ENCODE assay signal across 8 mouse cellular contexts in the genomic region with DNA sequence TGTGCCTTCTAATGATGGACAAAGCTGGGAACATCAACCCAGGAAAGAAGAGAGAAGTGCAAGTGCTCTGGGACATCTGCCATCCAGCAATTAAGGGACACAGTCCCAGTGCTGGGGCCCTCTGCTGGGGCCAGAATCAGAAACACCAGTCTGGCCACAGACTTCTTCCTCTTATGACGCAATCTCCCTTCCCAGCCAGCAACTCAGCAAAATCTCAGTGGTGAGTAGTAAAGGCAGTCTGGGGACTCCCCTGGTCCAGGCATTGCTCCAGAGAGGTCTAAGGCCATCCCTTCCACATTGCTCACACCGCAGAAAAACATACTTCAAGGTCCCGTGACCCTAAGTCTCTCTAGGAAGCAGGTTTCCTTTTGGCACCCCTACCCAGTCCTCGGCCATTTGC. TPM values are rescaled to one million over a fixed set of nuclear protein-coding genes. Genes with fewer than 3 reads are reported as not detected.
DNase-seq lines count a peak whose midpoint lies in the region; ATAC-seq and TF ChIP-seq lines count a peak whose summit lies in the region.

No protein-coding gene starts in this region.

- peaks cover 38% of the 10 kb centered on the region for H3K4me1 ChIP-seq in E14TG2a.4 (replicated peaks; ENCODE audit: low read depth, low read length)
- peaks cover 17% of the 10 kb centered on the region for H3K4me1 ChIP-seq in forebrain, embryonic 10.5 days
- H3K4me1 ChIP-seq in hindbrain, embryonic 10.5 days (replicated peaks) = peaks cover 12% of the 10 kb centered on the region
- H3K4me1 ChIP-seq in limb, embryonic 13.5 days = peaks cover 10% of the 10 kb centered on the region
- H3K4me1 ChIP-seq in midbrain, embryonic 13.5 days (replicated peaks) = peaks cover 11% of the 10 kb centered on the region

- H3K9me3 ChIP-seq in E14TG2a.4 (ENCODE audit: low read length) = no peaks in the 10 kb centered on the region
- H3K9me3 ChIP-seq in forebrain, embryonic 10.5 days = no peaks in the 10 kb centered on the region
- no peaks in the 10 kb centered on the region for H3K9me3 ChIP-seq in hindbrain, embryonic 10.5 days
- no peaks in the 10 kb centered on the region for H3K9me3 ChIP-seq in limb, embryonic 13.5 days
- H3K9me3 ChIP-seq in midbrain, embryonic 13.5 days = no peaks in the 10 kb centered on the region

- WGBS in forebrain, embryonic 10.5 days = 77% methylated on average over 4 of the region's 4 CpGs
- WGBS in hindbrain, embryonic 10.5 days = 75% methylated on average over 4 of the region's 4 CpGs
- WGBS in limb, embryonic 13.5 days = 75% methylated on average over 4 of the region's 4 CpGs
- 80% methylated on average over 4 of the region's 4 CpGs for WGBS in midbrain, embryonic 13.5 days

- H3K4me3 ChIP-seq in E14TG2a.4 (replicated peaks; ENCODE audit: low read length) = peak overlapping the region; percentile 87
- peak overlapping the region; percentile 62 for H3K4me3 ChIP-seq in forebrain, embryonic 10.5 days
- peak overlapping the region; percentile 72 for H3K4me3 ChIP-seq in hindbrain, embryonic 10.5 days
- H3K4me3 ChIP-seq in limb, embryonic 13.5 days = peak overlapping the region; percentile 59
- H3K4me3 ChIP-seq in midbrain, embryonic 13.5 days (replicated peaks) = peak overlapping the region; percentile 77

- peak overlapping the region; percentile 68 for H3K9ac ChIP-seq in limb, embryonic 13.5 days
- H3K9ac ChIP-seq in midbrain, embryonic 13.5 days (replicated peaks) = peak overlapping the region; percentile 82

- ATAC-seq in limb, embryonic 13.5 days (ENCODE audit: low FRiP score, low read depth) = no peak
- no peak for ATAC-seq in midbrain, embryonic 13.5 days

- H3K27ac ChIP-seq in forebrain, embryonic 10.5 days = no peak overlapping the region
- no peak overlapping the region for H3K27ac ChIP-seq in hindbrain, embryonic 10.5 days
- no peak overlapping the region for H3K27ac ChIP-seq in limb, embryonic 13.5 days
- no peak overlapping the region for H3K27ac ChIP-seq in midbrain, embryonic 13.5 days

- no peak for TF ChIP-seq CTCF in E14TG2a.4 (conservative IDR thresholded peaks at IDR 0.05; ENCODE audit: low read length)

- peak overlapping the region; percentile 73 for H3K4me2 ChIP-seq in limb, embryonic 13.5 days (replicated peaks)
- peak overlapping the region; percentile 82 for H3K4me2 ChIP-seq in midbrain, embryonic 13.5 days (replicated peaks)

- no peaks in the 10 kb centered on the region for H3K27me3 ChIP-seq in E14TG2a.4 (ENCODE audit: insufficient read depth, low read length)
- H3K27me3 ChIP-seq in forebrain, embryonic 10.5 days (ENCODE audit: poor library complexity, severe bottlenecking) = no peaks in the 10 kb centered on the region
- no peaks in the 10 kb centered on the region for H3K27me3 ChIP-seq in hindbrain, embryonic 10.5 days (ENCODE audit: insufficient read depth, poor library complexity, severe bottlenecking)
- H3K27me3 ChIP-seq in limb, embryonic 13.5 days = no peaks in the 10 kb centered on the region
- H3K27me3 ChIP-seq in midbrain, embryonic 13.5 days = no peaks in the 10 kb centered on the region

- H3K36me3 ChIP-seq in E14TG2a.4 (ENCODE audit: insufficient read depth, low read length) = peaks cover 18% of the 10 kb centered on the region
- H3K36me3 ChIP-seq in forebrain, embryonic 10.5 days (replicated peaks) = peaks cover 10% of the 10 kb centered on the region
- H3K36me3 ChIP-seq in hindbrain, embryonic 10.5 days = peaks cover 9% of the 10 kb centered on the region
- H3K36me3 ChIP-seq in limb, embryonic 13.5 days = peaks cover 7% of the 10 kb centered on the region
- peaks cover 9% of the 10 kb centered on the region for H3K36me3 ChIP-seq in midbrain, embryonic 13.5 days

- peak; percentile 100 for DNase-seq in 3T3-L1 (ENCODE audit: low read depth, low spot score)
- no peak for DNase-seq in forebrain, embryonic 10.5 days (ENCODE audit: extremely low spot score, low spot score)
- no peak for DNase-seq in hindbrain, embryonic 10.5 days (ENCODE audit: low spot score)
- no peak for DNase-seq in right cerebral cortex, adult 2 months (ENCODE audit: low spot score in 2 of 2)
- DNase-seq in thymus, postnatal 36 days = no peak

RNA-seq across cellular contexts. Expression of gene Slc38a7, which starts 1.0 kb away (rescaled TPM):
- 16.7 and 18.4 TPM in 2 replicates for polyA plus RNA-seq in forebrain, embryonic 10.5 days (2016; fragmentation: Nextera tagmentation; extraction: Ambion mirVana)
- polyA plus RNA-seq in hindbrain, embryonic 10.5 days (2016; fragmentation: Nextera tagmentation; extraction: Ambion mirVana) = 17.3 and 17.4 TPM in 2 replicates
- polyA plus RNA-seq in limb, embryonic 13.5 days (2015; fragmentation: Nextera tagmentation; extraction: Ambion mirVana) = 15.1 and 16.3 TPM in 2 replicates
- polyA plus RNA-seq in midbrain, embryonic 13.5 days (2015; fragmentation: Nextera tagmentation; extraction: Ambion mirVana) = 22.7 and 25.3 TPM in 2 replicates

RNA-seq across cellular contexts. Expression of gene Sap18b, which starts 27.1 kb away (rescaled TPM):
- 377 and 379 TPM in 2 replicates for polyA plus RNA-seq in forebrain, embryonic 10.5 days (2016; fragmentation: Nextera tagmentation; extraction: Ambion mirVana)
- polyA plus RNA-seq in hindbrain, embryonic 10.5 days (2016; fragmentation: Nextera tagmentation; extraction: Ambion mirVana) = 387 and 390 TPM in 2 replicates
- 346 and 351 TPM in 2 replicates for polyA plus RNA-seq in limb, embryonic 13.5 days (2015; fragmentation: Nextera tagmentation; extraction: Ambion mirVana)
- 252 and 266 TPM in 2 replicates for polyA plus RNA-seq in midbrain, embryonic 13.5 days (2015; fragmentation: Nextera tagmentation; extraction: Ambion mirVana)

RNA-seq across cellular contexts. Expression of gene Got2, which starts 36.1 kb away (rescaled TPM):
- polyA plus RNA-seq in forebrain, embryonic 10.5 days (2016; fragmentation: Nextera tagmentation; extraction: Ambion mirVana) = 194 and 213 TPM in 2 replicates
- polyA plus RNA-seq in hindbrain, embryonic 10.5 days (2016; fragmentation: Nextera tagmentation; extraction: Ambion mirVana) = 181 and 228 TPM in 2 replicates
- polyA plus RNA-seq in limb, embryonic 13.5 days (2015; fragmentation: Nextera tagmentation; extraction: Ambion mirVana) = 163 and 169 TPM in 2 replicates
- polyA plus RNA-seq in midbrain, embryonic 13.5 days (2015; fragmentation: Nextera tagmentation; extraction: Ambion mirVana) = 165 and 176 TPM in 2 replicates

RNA-seq across cellular contexts. Expression of gene Cnot1, which starts 45.0 kb away (rescaled TPM):
- polyA plus RNA-seq in forebrain, embryonic 10.5 days (2016; fragmentation: Nextera tagmentation; extraction: Ambion mirVana) = 120 and 122 TPM in 2 replicates
- 77.3 and 97.3 TPM in 2 replicates for polyA plus RNA-seq in hindbrain, embryonic 10.5 days (2016; fragmentation: Nextera tagmentation; extraction: Ambion mirVana)
- 65.0 and 71.7 TPM in 2 replicates for polyA plus RNA-seq in limb, embryonic 13.5 days (2015; fragmentation: Nextera tagmentation; extraction: Ambion mirVana)
- 52.1 and 52.7 TPM in 2 replicates for polyA plus RNA-seq in midbrain, embryonic 13.5 days (2015; fragmentation: Nextera tagmentation; extraction: Ambion mirVana)
